Mouse (Mus musculus) mesoderm, embryonic 11.5 days (tissue): Measurements from ENCODE around the gene Pkp3.
A peak's percentile ranks its signal among the peaks of the same experiment; 100 is the strongest.

Experiments used
- DNase-seq: peaks from one replicate; pipeline ENCODE4 v3.0.0-alpha.2; 2012; ENCODE audit warnings: low read depth, low spot score

The Pkp3 gene

GRCm38 (mm10) chr7:141056976-141057375 lies 21.0 kb upstream of the Pkp3 start:
- DNase-seq: no peak

DNA sequence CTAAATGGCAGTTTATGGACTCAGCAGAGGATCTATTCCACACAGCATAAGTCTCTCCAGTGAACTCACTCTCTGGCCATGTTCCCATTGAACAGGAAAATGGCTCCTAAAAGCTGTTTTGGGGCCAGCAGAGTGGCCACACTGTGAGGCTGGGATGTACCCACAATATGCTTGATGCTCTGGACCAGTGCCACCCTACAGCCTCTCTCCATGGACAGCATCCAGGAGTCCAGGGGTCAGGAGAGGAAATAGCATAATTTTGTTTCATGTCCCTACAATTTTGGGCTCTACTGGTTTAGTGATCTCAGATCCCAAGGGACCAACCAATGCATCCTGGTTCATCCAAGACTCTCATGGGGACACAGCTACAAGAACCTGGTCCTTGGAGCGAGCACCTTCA lies 20.5 kb upstream of the Pkp3 start:
- DNase-seq: no peak

DNA sequence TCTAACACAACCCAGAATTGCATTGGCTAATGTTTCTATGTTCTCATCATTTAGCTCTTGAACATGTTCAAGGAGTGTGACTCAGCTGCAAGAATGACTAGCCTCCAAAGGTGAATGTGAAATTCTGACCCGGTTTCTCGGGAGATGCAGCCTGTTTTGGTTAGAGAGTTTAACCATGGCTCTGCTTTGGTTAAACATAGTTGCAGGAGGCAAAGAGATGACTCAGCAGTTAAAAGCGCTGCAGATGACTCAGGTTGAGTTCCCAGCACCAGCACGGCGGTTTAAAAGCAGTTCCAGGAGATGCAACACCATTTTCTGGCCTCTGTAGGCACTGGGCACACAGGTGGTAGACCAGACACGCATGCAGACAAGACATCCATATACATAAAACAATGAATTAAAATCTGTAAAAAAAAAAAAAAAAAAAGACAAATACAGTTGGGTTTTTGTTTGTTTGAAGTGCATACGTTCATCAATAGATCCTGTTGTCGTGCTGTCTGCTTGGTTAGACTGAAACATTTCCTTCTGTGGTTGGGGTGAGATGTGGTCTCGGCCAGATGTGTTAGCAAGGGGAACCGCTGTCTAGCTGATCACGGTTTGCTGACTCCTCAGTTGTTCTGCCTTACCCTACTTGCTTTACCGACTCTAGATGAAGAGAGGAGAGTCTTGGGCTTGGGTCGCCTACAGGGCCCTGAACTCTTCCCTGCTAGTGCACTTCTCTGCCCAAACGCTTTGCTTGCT lies 19.2 kb upstream of the Pkp3 start:
- DNase-seq: no peak

- no peak for DNase-seq
These were observed 18.1 kb upstream of the Pkp3 start for GRCm38 (mm10) chr7:141059929-141060328.

- DNase-seq: peak; percentile 90
These were observed 17.4 kb upstream of the Pkp3 start, which contains the start of gene B4galnt4 for GRCm38 (mm10) chr7:141060426-141061242. B4galnt4 (plus strand) TSS chr7:141061104.

GRCm38 (mm10) chr7:141061269-141061692 lies 16.7 kb upstream of the Pkp3 start:
- peak; percentile 64 for DNase-seq

DNA sequence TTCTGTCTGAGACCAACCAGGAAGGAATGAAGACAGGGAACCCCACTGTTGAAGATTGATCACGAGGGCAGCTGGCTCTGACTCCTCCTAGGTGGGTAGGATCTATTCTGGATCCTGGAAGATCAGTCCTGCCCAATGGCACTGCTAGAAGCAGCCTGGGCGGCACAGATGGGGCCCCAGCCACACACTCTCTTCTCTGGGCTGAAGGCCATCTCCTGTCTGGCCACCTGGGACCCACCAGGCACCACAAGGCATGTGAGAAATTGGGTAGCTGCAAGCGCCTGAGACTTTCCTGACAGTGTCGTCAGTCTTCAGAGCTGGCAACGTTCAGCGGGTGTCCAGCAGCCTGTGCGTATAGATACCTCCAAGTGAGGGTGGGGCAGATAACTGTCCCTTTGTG lies 15.5 kb upstream of the Pkp3 start:
- DNase-seq: no peak

DNA sequence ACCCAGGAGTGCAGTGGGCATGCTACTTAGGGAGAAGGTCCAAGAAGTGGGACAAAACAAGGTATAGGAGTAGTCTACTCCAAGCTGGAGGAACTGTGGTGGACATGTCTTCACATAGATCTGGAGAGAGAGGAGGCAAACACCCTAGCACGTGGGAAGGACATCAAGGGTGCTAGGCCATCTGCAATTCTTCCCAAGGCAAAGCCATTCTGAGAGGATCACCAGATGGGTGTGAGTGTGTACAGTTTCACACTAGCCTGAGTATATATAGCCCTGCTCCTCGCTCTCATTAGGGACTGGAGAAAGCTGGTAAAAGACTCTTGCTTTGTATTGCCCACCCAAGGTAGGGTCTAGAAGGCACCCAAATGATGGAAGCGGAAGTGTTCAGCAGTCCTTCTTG lies 14.7 kb upstream of the Pkp3 start:
- no peak for DNase-seq

DNA sequence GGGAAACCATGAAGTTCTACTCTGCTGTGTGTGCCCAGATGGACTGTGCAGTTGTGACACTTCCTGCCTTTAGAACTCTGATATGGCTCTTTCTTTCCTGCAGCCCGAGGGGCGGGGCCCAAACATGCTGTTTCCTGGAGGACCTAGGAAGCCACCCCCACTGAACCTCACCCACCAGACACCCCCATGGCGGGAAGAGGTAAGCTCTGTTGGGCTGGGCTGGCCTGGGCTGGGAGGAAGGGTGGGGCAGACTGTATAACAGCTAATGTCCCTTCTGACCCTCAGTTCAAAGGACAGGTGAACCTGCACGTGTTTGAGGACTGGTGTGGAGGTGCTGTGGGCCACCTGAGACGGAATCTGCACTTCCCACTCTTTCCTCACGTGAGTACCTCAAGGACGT lies 13.8 kb upstream of the Pkp3 start:
- no peak for DNase-seq

DNA sequence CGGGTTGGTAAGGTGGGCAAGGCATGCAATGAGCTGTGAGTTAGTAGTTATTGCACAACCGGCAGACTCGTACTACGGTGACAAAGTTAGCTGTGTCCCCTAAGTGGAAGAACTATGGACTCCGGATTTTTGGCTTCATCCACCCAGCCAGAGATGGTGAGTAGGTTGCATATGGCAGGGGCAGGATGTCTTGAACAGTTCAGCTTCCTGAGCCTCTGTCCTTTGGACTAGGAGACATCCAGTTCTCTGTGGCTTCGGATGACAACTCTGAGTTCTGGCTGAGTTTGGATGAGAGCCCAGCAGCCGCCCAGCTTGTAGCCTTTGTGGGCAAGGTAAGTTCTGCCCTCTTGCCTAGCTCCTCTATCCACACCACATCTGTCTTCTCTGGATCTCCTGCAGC lies 13.4 kb upstream of the Pkp3 start:
- no peak for DNase-seq

DNA sequence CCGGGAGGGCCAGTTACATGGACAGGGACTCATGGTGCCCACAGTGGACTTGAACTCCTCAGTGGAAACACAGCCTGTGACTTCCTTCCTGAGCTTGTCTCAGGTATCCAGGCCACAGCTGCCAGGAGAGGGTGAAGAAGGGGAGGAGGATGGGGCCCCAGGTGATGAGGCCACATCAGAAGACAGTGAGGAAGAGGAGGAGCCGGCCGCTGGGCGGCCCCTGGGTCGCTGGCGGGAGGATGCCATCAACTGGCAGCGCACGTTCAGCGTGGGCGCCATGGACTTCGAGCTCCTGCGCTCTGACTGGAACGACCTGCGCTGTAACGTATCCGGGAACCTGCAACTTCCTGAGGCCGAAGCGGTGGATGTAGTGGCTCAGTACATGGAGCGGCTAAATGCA lies 9.7 kb upstream of the Pkp3 start:
- DNase-seq: no peak

- peak; percentile 86 for DNase-seq
These were observed 7.8 kb upstream of the Pkp3 start for GRCm38 (mm10) chr7:141070058-141070862.

GRCm38 (mm10) chr7:141072017-141072745 lies 5.8 kb upstream of the Pkp3 start:
- DNase-seq: no peak

GRCm38 (mm10) chr7:141073782-141074181 lies 4.2 kb upstream of the Pkp3 start:
- no peak for DNase-seq

DNA sequence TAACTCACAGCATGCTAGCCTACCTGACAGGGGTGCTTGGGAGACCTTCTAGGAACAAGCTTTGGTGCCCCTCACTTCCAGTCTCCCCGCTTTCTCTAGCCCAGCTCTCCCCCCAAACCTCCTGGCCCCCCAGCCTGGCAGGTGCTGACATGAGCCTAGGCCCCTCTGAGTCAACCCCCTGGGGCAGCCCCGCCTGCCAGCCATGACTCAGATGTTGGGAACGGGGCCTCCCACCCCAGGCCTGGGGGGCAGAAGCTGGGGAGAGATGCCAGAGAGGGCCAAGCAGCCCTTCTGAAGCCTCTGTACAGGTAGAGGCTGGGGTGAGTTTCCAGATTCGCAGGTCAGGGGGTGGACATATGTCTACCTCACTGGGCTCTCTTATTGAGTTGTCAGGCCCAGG lies 858 bp downstream of the Pkp3 start:
- no peak for DNase-seq

- no peak for DNase-seq
These were observed 1.7 kb downstream of the Pkp3 start for GRCm38 (mm10) chr7:141079481-141080449.

- no peak for DNase-seq
These were observed 9.9 kb downstream of the Pkp3 start for GRCm38 (mm10) chr7:141087894-141088293.

DNA sequence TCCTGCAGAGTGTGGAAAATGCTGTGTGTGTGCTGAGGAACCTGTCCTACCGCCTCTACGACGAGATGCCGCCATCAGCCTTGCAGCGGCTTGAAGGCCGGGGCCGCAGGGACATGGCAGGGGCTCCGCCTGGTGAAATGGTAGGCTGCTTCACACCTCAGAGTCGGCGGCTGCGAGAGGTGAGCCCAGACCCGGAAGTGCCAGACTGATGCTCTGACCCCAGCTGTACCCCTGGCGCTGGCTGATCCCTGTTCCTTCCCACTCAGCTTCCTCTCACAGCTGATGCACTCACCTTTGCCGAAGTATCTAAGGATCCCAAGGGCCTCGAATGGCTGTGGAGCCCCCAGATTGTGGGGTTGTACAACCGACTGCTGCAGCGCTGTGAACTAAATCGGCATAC lies 10.5 kb downstream of the Pkp3 start:
- no peak for DNase-seq

DNA sequence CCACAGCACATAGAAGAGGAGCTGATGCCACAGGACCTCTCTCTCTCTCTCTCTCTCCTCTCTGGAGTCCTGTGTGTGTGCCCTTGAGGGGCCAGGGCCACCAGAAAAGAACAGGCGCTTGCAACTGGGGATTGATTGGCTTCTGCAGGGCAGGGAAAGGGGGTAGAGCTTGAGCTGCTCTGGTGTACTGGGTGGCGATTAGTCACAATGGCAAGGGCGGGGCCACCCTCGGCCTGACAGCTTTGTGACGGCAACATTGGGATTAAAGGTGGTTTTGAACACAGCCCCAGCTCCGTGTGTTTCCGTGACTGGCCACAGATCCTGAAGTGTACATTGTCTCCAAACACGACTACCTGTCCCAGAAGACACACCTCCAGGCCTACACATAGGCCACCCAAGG lies 12.2 kb downstream of the Pkp3 start:
- DNase-seq: no peak

GRCm38 (mm10) chr7:141092051-141092735 lies 14.2 kb downstream of the Pkp3 start:
- DNase-seq: peak; percentile 83
